Mouse (Mus musculus): ENCODE measurements at regions not wholly inside any gene's neighbourhood (a gene's known extent, or its start where the extent isn't known, plus 50 kb on each side); places are given as distances from the start of the nearest gene placed in this dataset.

- no peaks in the 10 kb centered on the region for H3K4me1 ChIP-seq (ENCODE audit: control insufficient read depth, insufficient read depth, low read length)
- whole genome bisulfite sequencing, result 97% methylated on average over 9 of the region's 10 CpGs
- no peaks in the 10 kb centered on the region for H3K36me3 ChIP-seq (ENCODE audit: control insufficient read depth, insufficient read depth, low read length)
- no peak overlapping the region for H3K4me2 ChIP-seq (ENCODE audit: low read length)
- no peak overlapping the region for H3K4me3 ChIP-seq (ENCODE audit: low read depth, low read length)
- no peak overlapping the region for H3K9ac ChIP-seq (ENCODE audit: low read length)
- H3K27ac ChIP-seq (ENCODE audit: low read depth, low read length), result no peak overlapping the region
- DNase-seq (ENCODE audit: low spot score) (no peak), ATAC-seq (no peak)
- no peaks in the 10 kb centered on the region for H3K27me3 ChIP-seq (replicated peaks; ENCODE audit: control insufficient read depth, insufficient read depth, low read length)
- no peaks in the 10 kb centered on the region for H3K9me3 ChIP-seq (replicated peaks; ENCODE audit: control insufficient read depth, low read length)
Measured at GRCm38 (mm10) chr4:55891656-55892055, 359.4 kb upstream of the Klf4 start.

- Histone ChIP-seq H3K36me3 (ENCODE audit: control insufficient read depth, insufficient read depth, low read length) (no peaks in the 10 kb centered on the region), H3K9me3 (replicated peaks; ENCODE audit: control insufficient read depth, low read length) (no peaks in the 10 kb centered on the region), H3K27ac (ENCODE audit: low read depth, low read length) (no peak overlapping the region), H3K27me3 (replicated peaks; ENCODE audit: control insufficient read depth, insufficient read depth, low read length) (no peaks in the 10 kb centered on the region), H3K4me1 (ENCODE audit: control insufficient read depth, insufficient read depth, low read length) (no peaks in the 10 kb centered on the region), H3K9ac (ENCODE audit: low read length) (no peak overlapping the region), H3K4me3 (ENCODE audit: low read depth, low read length) (no peak overlapping the region), H3K4me2 (ENCODE audit: low read length) (no peak overlapping the region)
- no peak for DNase-seq (ENCODE audit: low spot score)
- 82% methylated on average over 6 of the region's 6 CpGs for WGBS
- no peak for ATAC-seq
Measured at GRCm38 (mm10) chr4:55887581-55887980, 355.3 kb upstream of the Klf4 start.

GRCm38 (mm10) chr4:55882541-55882940 is 350.3 kb upstream of the Klf4 start:
- 64% methylated on average over 2 of the region's 2 CpGs for WGBS
- Histone ChIP-seq H3K4me3 (ENCODE audit: low read depth, low read length) (no peak overlapping the region), H3K4me2 (ENCODE audit: low read length) (no peak overlapping the region), H3K27ac (ENCODE audit: low read depth, low read length) (no peak overlapping the region), H3K4me1 (ENCODE audit: control insufficient read depth, insufficient read depth, low read length) (no peaks in the 10 kb centered on the region), H3K27me3 (replicated peaks; ENCODE audit: control insufficient read depth, insufficient read depth, low read length) (no peaks in the 10 kb centered on the region), H3K9me3 (replicated peaks; ENCODE audit: control insufficient read depth, low read length) (no peaks in the 10 kb centered on the region), H3K9ac (ENCODE audit: low read length) (no peak overlapping the region), H3K36me3 (ENCODE audit: control insufficient read depth, insufficient read depth, low read length) (no peaks in the 10 kb centered on the region)
- no peak for ATAC-seq
- no peak for DNase-seq (ENCODE audit: low spot score)

GRCm38 (mm10) chr4:55875304-55875703 is 343.0 kb upstream of the Klf4 start:
- Histone ChIP-seq H3K9me3 (replicated peaks; ENCODE audit: control insufficient read depth, low read length) (no peaks in the 10 kb centered on the region), H3K27ac (ENCODE audit: low read depth, low read length) (no peak overlapping the region), H3K9ac (ENCODE audit: low read length) (no peak overlapping the region), H3K4me1 (ENCODE audit: control insufficient read depth, insufficient read depth, low read length) (no peaks in the 10 kb centered on the region), H3K4me2 (ENCODE audit: low read length) (no peak overlapping the region), H3K27me3 (replicated peaks; ENCODE audit: control insufficient read depth, insufficient read depth, low read length) (no peaks in the 10 kb centered on the region), H3K4me3 (ENCODE audit: low read depth, low read length) (no peak overlapping the region), H3K36me3 (ENCODE audit: control insufficient read depth, insufficient read depth, low read length) (no peaks in the 10 kb centered on the region)
- 82% methylated on average over 12 of the region's 12 CpGs for WGBS
- peak; percentile 55 for DNase-seq (ENCODE audit: low spot score)
- peak; percentile 50; the same call in 1 of the 2 replicates for ATAC-seq

- ATAC-seq (no peak), DNase-seq (ENCODE audit: low spot score) (no peak)
- Histone ChIP-seq H3K9me3 (replicated peaks; ENCODE audit: control insufficient read depth, low read length) (no peaks in the 10 kb centered on the region), H3K36me3 (ENCODE audit: control insufficient read depth, insufficient read depth, low read length) (no peaks in the 10 kb centered on the region), H3K27ac (ENCODE audit: low read depth, low read length) (no peak overlapping the region), H3K4me3 (ENCODE audit: low read depth, low read length) (no peak overlapping the region), H3K4me1 (ENCODE audit: control insufficient read depth, insufficient read depth, low read length) (no peaks in the 10 kb centered on the region), H3K4me2 (ENCODE audit: low read length) (no peak overlapping the region), H3K27me3 (replicated peaks; ENCODE audit: control insufficient read depth, insufficient read depth, low read length) (no peaks in the 10 kb centered on the region), H3K9ac (ENCODE audit: low read length) (no peak overlapping the region)
- 76% methylated on average over 7 of the region's 7 CpGs for WGBS
Measured at GRCm38 (mm10) chr4:55874875-55875274, 342.6 kb upstream of the Klf4 start.

- Histone ChIP-seq H3K27me3 (replicated peaks; ENCODE audit: control insufficient read depth, insufficient read depth, low read length) (no peaks in the 10 kb centered on the region), H3K36me3 (ENCODE audit: control insufficient read depth, insufficient read depth, low read length) (no peaks in the 10 kb centered on the region), H3K4me1 (ENCODE audit: control insufficient read depth, insufficient read depth, low read length) (no peaks in the 10 kb centered on the region), H3K4me3 (ENCODE audit: low read depth, low read length) (no peak overlapping the region), H3K27ac (ENCODE audit: low read depth, low read length) (no peak overlapping the region), H3K4me2 (ENCODE audit: low read length) (no peak overlapping the region), H3K9ac (ENCODE audit: low read length) (no peak overlapping the region), H3K9me3 (replicated peaks; ENCODE audit: control insufficient read depth, low read length) (no peaks in the 10 kb centered on the region)
- no peak for ATAC-seq
- 77% methylated on average over 4 of the region's 4 CpGs for WGBS
- peak; percentile 59 for DNase-seq (ENCODE audit: low spot score)
Measured at GRCm38 (mm10) chr4:55874276-55874675, 342.0 kb upstream of the Klf4 start.

- no peaks in the 10 kb centered on the region for H3K9me3 ChIP-seq (replicated peaks; ENCODE audit: control insufficient read depth, low read length)
- no peak overlapping the region for H3K27ac ChIP-seq (ENCODE audit: low read depth, low read length)
- no peak overlapping the region for H3K9ac ChIP-seq (ENCODE audit: low read length)
- ATAC-seq (no peak), DNase-seq (ENCODE audit: low spot score) (no peak)
- H3K36me3 ChIP-seq (ENCODE audit: control insufficient read depth, insufficient read depth, low read length), result no peaks in the 10 kb centered on the region
- H3K4me3 ChIP-seq (ENCODE audit: low read depth, low read length), result no peak overlapping the region
- H3K4me1 ChIP-seq (ENCODE audit: control insufficient read depth, insufficient read depth, low read length), result no peaks in the 10 kb centered on the region
- WGBS, result 75% methylated on average over 2 of the region's 2 CpGs
- no peak overlapping the region for H3K4me2 ChIP-seq (ENCODE audit: low read length)
- no peaks in the 10 kb centered on the region for H3K27me3 ChIP-seq (replicated peaks; ENCODE audit: control insufficient read depth, insufficient read depth, low read length)
Measured at GRCm38 (mm10) chr4:55860055-55860454, 327.8 kb upstream of the Klf4 start.

- no peak overlapping the region for H3K27ac ChIP-seq (ENCODE audit: low read depth, low read length)
- no peaks in the 10 kb centered on the region for H3K36me3 ChIP-seq (ENCODE audit: control insufficient read depth, insufficient read depth, low read length)
- WGBS, result 73% methylated on average over 2 of the region's 2 CpGs
- no peaks in the 10 kb centered on the region for H3K27me3 ChIP-seq (replicated peaks; ENCODE audit: control insufficient read depth, insufficient read depth, low read length)
- H3K4me1 ChIP-seq (ENCODE audit: control insufficient read depth, insufficient read depth, low read length), result no peaks in the 10 kb centered on the region
- H3K4me3 ChIP-seq (ENCODE audit: low read depth, low read length), result no peak overlapping the region
- DNase-seq (ENCODE audit: low spot score), result no peak
- no peak for ATAC-seq
- H3K9ac ChIP-seq (ENCODE audit: low read length), result no peak overlapping the region
- no peak overlapping the region for H3K4me2 ChIP-seq (ENCODE audit: low read length)
- H3K9me3 ChIP-seq (replicated peaks; ENCODE audit: control insufficient read depth, low read length), result no peaks in the 10 kb centered on the region
Measured at GRCm38 (mm10) chr4:55859211-55859761, 327.0 kb upstream of the Klf4 start.

- 97% methylated on average over 1 of the region's 1 CpGs for WGBS
- no peaks in the 10 kb centered on the region for H3K4me1 ChIP-seq (ENCODE audit: control insufficient read depth, insufficient read depth, low read length)
- ATAC-seq (no peak), DNase-seq (ENCODE audit: low spot score) (no peak)
- H3K4me2 ChIP-seq (ENCODE audit: low read length), result no peak overlapping the region
- H3K4me3 ChIP-seq (ENCODE audit: low read depth, low read length), result no peak overlapping the region
- no peak overlapping the region for H3K27ac ChIP-seq (ENCODE audit: low read depth, low read length)
- H3K36me3 ChIP-seq (ENCODE audit: control insufficient read depth, insufficient read depth, low read length), result no peaks in the 10 kb centered on the region
- H3K9me3 ChIP-seq (replicated peaks; ENCODE audit: control insufficient read depth, low read length), result no peaks in the 10 kb centered on the region
- H3K9ac ChIP-seq (ENCODE audit: low read length), result no peak overlapping the region
- no peaks in the 10 kb centered on the region for H3K27me3 ChIP-seq (replicated peaks; ENCODE audit: control insufficient read depth, insufficient read depth, low read length)
Measured at GRCm38 (mm10) chr4:55851430-55851829, 319.2 kb upstream of the Klf4 start.

All from forebrain, embryonic 14.5 days (tissue).